Mouse (Mus musculus) CH12.LX (cell line): ENCODE measurements at regions not wholly inside any gene's neighbourhood (a gene's known extent, or its start where the extent isn't known, plus 50 kb on each side); places are given as distances from the start of the nearest gene placed in this dataset.

Source experiments
- DNase-seq: peaks from one replicate; pipeline ENCODE4 v3.0.0-alpha.2; 2013; ENCODE audit errors: extremely low read depth
- H3K27ac ChIP-seq: 2 replicates; pipeline ENCODE4 v1.5.1; 2012; ENCODE audit warnings: low read depth, mild to moderate bottlenecking, control low read depth, moderate library complexity; ENCODE audit not compliant: insufficient read depth
- H3K27me3 ChIP-seq: replicated peaks from 2 replicates; pipeline ENCODE3; 2012; ENCODE audit warnings: inconsistent platforms
- H3K36me3 ChIP-seq, 2 experiments: replicated peaks in 1 of 2; 2 replicates each; pipeline versions ENCODE3 to v1.6.1; 2012; ENCODE audit warnings: inconsistent platforms in 1 of 2, low read length in 1 of 2, mild to moderate bottlenecking in 1 of 2, mixed read lengths in 1 of 2, moderate library complexity in 1 of 2; ENCODE audit not compliant: control insufficient read depth in 1 of 2, insufficient read depth in 1 of 2
- H3K4me1 ChIP-seq, 2 experiments: 2 replicates each; pipeline ENCODE4 v1.6.1; 2012; ENCODE audit warnings: inconsistent platforms in 1 of 2, moderate library complexity in 1 of 2; ENCODE audit not compliant: insufficient read depth in 2 of 2, control insufficient read depth in 1 of 2
- H3K4me2 ChIP-seq: 2 replicates; pipeline ENCODE4 v1.6.1; 2012; ENCODE audit warnings: low read depth, mild to moderate bottlenecking, control low read depth; ENCODE audit not compliant: poor library complexity, insufficient read depth, severe bottlenecking
- H3K4me3 ChIP-seq, 3 experiments: fragments of 150-350 bp in 1 of 3; sonication (generic) in 1 of 3; replicated peaks in 1 of 3; 2 replicates each; pipeline versions ENCODE3 to v1.5.1; 2011 to 2012; ENCODE audit warnings: low read depth in 2 of 3, low read length in 2 of 3, mild to moderate bottlenecking in 2 of 3, moderate library complexity in 2 of 3, control low read depth in 1 of 3, improper control_type of control experiment in 1 of 3, inconsistent platforms in 1 of 3, mixed read lengths in 1 of 3; ENCODE audit not compliant: poor library complexity in 1 of 3
- H3K79me2 ChIP-seq: replicated peaks from 2 replicates; pipeline ENCODE4 v1.6.1; 2012; ENCODE audit warnings: mild to moderate bottlenecking, moderate library complexity; ENCODE audit not compliant: control insufficient read depth, poor library complexity, insufficient read depth, severe bottlenecking; ENCODE audit errors: extremely low read depth
- H3K9ac ChIP-seq: 2 replicates; pipeline ENCODE4 v1.6.1; 2012; ENCODE audit warnings: low read depth, mild to moderate bottlenecking, control low read depth, moderate library complexity; ENCODE audit not compliant: insufficient read depth
- H3K9me3 ChIP-seq: replicated peaks from 2 replicates; pipeline ENCODE3; 2012; ENCODE audit warnings: low read length, inconsistent platforms, mixed read lengths
- CHD2 ChIP-seq: IDR thresholded peaks from 2 replicates; pipeline ENCODE4 v1.6.1; 2011; ENCODE audit warnings: low read length, improper control_type of control experiment
- EP300 ChIP-seq: IDR thresholded peaks from 2 replicates; pipeline ENCODE4 v1.6.1; 2011; ENCODE audit warnings: low read length, improper control_type of control experiment
- ETS1 ChIP-seq: conservative IDR thresholded peaks from 2 replicates; pipeline ENCODE4 v1.6.1; 2012; ENCODE audit warnings: low read depth, mild to moderate bottlenecking, inconsistent platforms, low read length, improper control_type of control experiment, moderate library complexity
- HCFC1 ChIP-seq: IDR thresholded peaks from 2 replicates; pipeline ENCODE4 v1.6.1; 2012; ENCODE audit warnings: low read depth, mild to moderate bottlenecking, inconsistent platforms, low read length, improper control_type of control experiment
- IRF4 ChIP-seq: IDR thresholded peaks from 2 replicates; pipeline ENCODE4 v1.6.1; 2014; ENCODE audit warnings: low read depth, mild to moderate bottlenecking, inconsistent platforms, low read length, improper control_type of control experiment
- JUN ChIP-seq: IDR thresholded peaks from 2 replicates; pipeline ENCODE4 v1.6.1; 2011; ENCODE audit warnings: low read depth, mild to moderate bottlenecking, low read length, improper control_type of control experiment, moderate library complexity; ENCODE audit not compliant: insufficient read depth
- JUND ChIP-seq: conservative IDR thresholded peaks from 2 replicates; pipeline ENCODE4 v1.6.1; 2011; ENCODE audit warnings: low read depth, low read length, improper control_type of control experiment
- KAT2A ChIP-seq: IDR thresholded peaks from 2 replicates; pipeline ENCODE4 v1.6.1; 2012; ENCODE audit warnings: low read length, improper control_type of control experiment, inconsistent platforms; ENCODE audit not compliant: insufficient replicate concordance
- MAFK ChIP-seq: IDR thresholded peaks from 2 replicates; pipeline ENCODE4 v1.6.1; 2011; ENCODE audit warnings: low read length, improper control_type of control experiment; ENCODE audit not compliant: insufficient replicate concordance
- NELFE ChIP-seq: IDR thresholded peaks from 2 replicates; pipeline ENCODE4 v1.6.1; 2011; ENCODE audit warnings: low read depth, low read length, improper control_type of control experiment
- NRF1 ChIP-seq: IDR thresholded peaks from 2 replicates; pipeline ENCODE4 v1.6.1; 2014; ENCODE audit warnings: low read depth, mild to moderate bottlenecking, inconsistent platforms, low read length, improper control_type of control experiment, moderate library complexity
- PAX5 ChIP-seq: IDR thresholded peaks from 2 replicates; pipeline ENCODE4 v1.6.1; 2012; ENCODE audit warnings: low read length, inconsistent platforms, mixed read lengths
- POLR2AphosphoS2 ChIP-seq: IDR thresholded peaks from 2 replicates; pipeline ENCODE4 v1.6.1; 2011; ENCODE audit warnings: low read depth, low read length, improper control_type of control experiment
- RAD21 ChIP-seq: IDR thresholded peaks from 2 replicates; pipeline ENCODE4 v1.6.1; 2011; ENCODE audit warnings: low read depth, mild to moderate bottlenecking, low read length, improper control_type of control experiment, moderate library complexity
- SMC3 ChIP-seq: IDR thresholded peaks from 2 replicates; pipeline ENCODE4 v1.6.1; 2011; ENCODE audit warnings: low read depth, low read length, improper control_type of control experiment
- USF2 ChIP-seq: conservative IDR thresholded peaks from 2 replicates; pipeline ENCODE4 v1.6.1; 2011; ENCODE audit warnings: low read depth, low read length, improper control_type of control experiment
- ZMIZ1 ChIP-seq: IDR thresholded peaks from 2 replicates; pipeline ENCODE4 v1.6.1; 2012; ENCODE audit warnings: low read depth, mild to moderate bottlenecking, inconsistent platforms, low read length, improper control_type of control experiment
- ZNF384 ChIP-seq: IDR thresholded peaks from 2 replicates; pipeline ENCODE4 v1.6.1; 2012; ENCODE audit warnings: low read depth, low read length, improper control_type of control experiment, inconsistent platforms
- dilution Hi-C: fragments of 300-500 bp; cut with MboI; formaldehyde crosslinking; loops from 2 replicates; pipeline ENCODE4 v1.14.3; 2020; ENCODE audit warnings: low sequenced_read_pairs; ENCODE audit not compliant: extremely low pct_unique_long_range_greater_than_20kb, extremely low pct_ligation_motif_present
- in situ Hi-C: fragments of 300-500 bp; cut with MboI; formaldehyde crosslinking; loops from 3 replicates; pipeline ENCODE4 v1.14.3; 2019; ENCODE audit warnings: low sequenced_read_pairs, low pct_ligation_motif_present, low pct_unique_long_range_greater_than_20kb, mixed read lengths

DNA sequence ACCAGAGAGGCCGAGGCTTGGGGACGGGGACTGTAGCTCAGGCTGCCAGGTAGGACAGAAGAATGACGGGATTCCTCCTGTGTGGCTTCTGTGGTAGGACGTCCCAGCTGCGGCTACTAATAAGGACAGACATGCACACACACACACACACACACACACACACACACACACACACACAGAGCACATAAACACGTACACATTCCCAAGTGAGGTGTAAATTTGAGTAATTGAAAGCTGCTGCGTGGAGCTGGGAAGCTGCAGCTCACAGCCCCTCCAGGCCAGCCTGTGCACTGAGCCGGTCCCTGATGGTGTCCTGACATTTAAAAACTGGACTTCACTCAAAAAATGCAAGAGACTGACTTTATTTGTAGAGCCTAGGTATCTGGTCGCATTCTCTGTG, 139.3 kb downstream of the Bmp7 start:
- Histone ChIP-seq H3K27me3 (peaks cover 19% of the 10 kb centered on the region), H3K4me2 (no peak overlapping the region), H3K79me2 (no peaks in the 10 kb centered on the region), H3K4me1 (no peaks in the 10 kb centered on the region)
- DNase-seq: no peak
- in situ Hi-C loops: no loop called here
- TF ChIP-seq PAX5: no peak
- no peak for TF ChIP-seq POLR2AphosphoS2
- no peak for TF ChIP-seq NELFE
- TF ChIP-seq, all 38 proteins: peak for 0
- no peak overlapping the region for H3K27ac ChIP-seq
- no peaks in the 10 kb centered on the region for H3K36me3 ChIP-seq
- H3K9me3 ChIP-seq: peaks cover 20% of the 10 kb centered on the region
- no peak overlapping the region for H3K4me3 ChIP-seq
- dilution Hi-C loops: no loop called here
- H3K9ac ChIP-seq: no peak overlapping the region

DNA sequence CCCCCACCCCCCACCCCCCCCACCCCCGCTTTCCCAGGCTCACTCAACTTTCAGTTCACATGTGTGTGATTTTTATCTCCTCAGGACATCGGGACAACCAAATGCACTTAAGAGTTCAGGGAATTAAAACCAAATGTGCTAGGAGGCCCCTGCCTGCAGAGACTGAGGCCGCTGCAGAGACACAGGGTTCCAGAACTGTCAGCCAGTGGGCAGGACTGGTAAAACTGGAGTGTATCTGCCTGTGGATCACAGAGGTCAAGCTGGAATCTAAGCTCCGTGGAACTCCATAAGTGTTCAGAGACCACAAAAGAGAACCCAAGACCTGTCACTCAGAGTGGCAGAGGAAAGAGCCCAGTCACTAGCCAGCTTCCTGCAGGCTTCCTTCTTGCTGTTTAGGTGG, 138.3 kb downstream of the Bmp7 start:
- Histone ChIP-seq H3K9ac (no peak overlapping the region), H3K27me3 (peaks cover 27% of the 10 kb centered on the region), H3K79me2 (no peaks in the 10 kb centered on the region), H3K27ac (no peak overlapping the region), H3K9me3 (peaks cover 20% of the 10 kb centered on the region), H3K4me1 (no peaks in the 10 kb centered on the region), H3K36me3 (no peaks in the 10 kb centered on the region), H3K4me3 (no peak overlapping the region), H3K4me2 (no peak overlapping the region)
- no peak for DNase-seq
- TF ChIP-seq JUND (no peak), ETS1 (no peak), NRF1 (no peak), EP300 (no peak), USF2 (no peak)
- dilution Hi-C loops: no loop called here
- in situ Hi-C loops: no loop called here

DNA sequence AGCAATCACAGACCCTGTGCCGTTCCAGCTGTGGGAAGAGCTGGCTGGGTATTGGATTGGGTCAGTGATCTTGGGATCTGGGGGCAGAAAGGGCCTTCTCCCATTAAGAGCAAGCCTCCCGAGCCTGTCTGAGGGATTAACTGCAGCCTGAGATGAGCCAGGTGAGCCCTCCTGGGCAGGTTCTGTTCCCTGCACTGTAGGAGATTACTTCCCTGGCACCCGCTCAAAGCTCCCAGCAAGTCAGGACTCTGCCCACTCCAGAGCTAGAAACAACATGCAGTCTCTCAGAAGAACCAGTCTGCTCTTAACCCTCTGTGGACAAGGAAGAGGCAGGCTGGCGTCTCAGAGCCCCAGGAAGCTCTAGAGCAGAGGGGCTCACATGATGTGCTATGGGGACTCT, 132.7 kb downstream of the Bmp7 start:
- Histone ChIP-seq H3K4me2 (no peak overlapping the region), H3K27ac (no peak overlapping the region), H3K36me3 (no peaks in the 10 kb centered on the region), H3K9ac (no peak overlapping the region), H3K4me3 (no peak overlapping the region), H3K9me3 (peaks cover 21% of the 10 kb centered on the region), H3K4me1 (no peaks in the 10 kb centered on the region), H3K27me3 (peaks cover 43% of the 10 kb centered on the region), H3K79me2 (no peaks in the 10 kb centered on the region)
- in situ Hi-C loops (no loop called here), dilution Hi-C loops (no loop called here)
- TF ChIP-seq PAX5 (no peak), IRF4 (no peak), ETS1 (no peak), MAFK (no peak), ZNF384 (no peak), RAD21 (no peak), ZMIZ1 (no peak), JUN (no peak), KAT2A (no peak), HCFC1 (no peak), CHD2 (no peak), SMC3 (no peak)
- no peak for DNase-seq
